Mouse (Mus musculus) midbrain, embryonic 14.5 days (tissue): ENCODE measurements at regions not wholly inside any gene's neighbourhood (a gene's known extent, or its start where the extent isn't known, plus 50 kb on each side); places are given as distances from the start of the nearest gene placed in this dataset.

Experiments used
- ATAC-seq: fragments of 200-750 bp; cut with Nextera tagmentation; 2 replicates; pipeline ENCODE4 v1.8.0; 2017; ENCODE audit warnings: moderate number of reproducible peaks, moderate library complexity; ENCODE audit not compliant: low FRiP score, low TSS enrichment
- DNase-seq: peaks from one replicate; pipeline ENCODE4 v3.0.0-alpha.2; 2015
- H3K27ac ChIP-seq: fragments of 300-500 bp; sonication (generic); replicated peaks from 2 replicates; pipeline ENCODE4 v1.5.1; 2014; ENCODE audit warnings: mild to moderate bottlenecking, low read depth, low read length, moderate library complexity
- H3K27me3 ChIP-seq: fragments of 300-500 bp; sonication (generic); 2 replicates; pipeline ENCODE4 v1.6.1; 2014; ENCODE audit warnings: low read length, control low read depth, mixed read lengths; ENCODE audit not compliant: control insufficient read depth, insufficient read depth
- H3K36me3 ChIP-seq: fragments of 300-500 bp; sonication (generic); 2 replicates; pipeline ENCODE4 v1.6.1; 2014; ENCODE audit warnings: low read length, control low read depth; ENCODE audit not compliant: control insufficient read depth, insufficient read depth
- H3K4me1 ChIP-seq: fragments of 300-500 bp; sonication (generic); 2 replicates; pipeline ENCODE4 v1.6.1; 2014; ENCODE audit warnings: mild to moderate bottlenecking, antibody characterized with exemption, low read length, control low read depth; ENCODE audit not compliant: control insufficient read depth, insufficient read depth
- H3K4me2 ChIP-seq: fragments of 300-500 bp; sonication (generic); 2 replicates; pipeline ENCODE4 v1.6.1; 2014; ENCODE audit warnings: mild to moderate bottlenecking, low read length, moderate library complexity
- H3K4me3 ChIP-seq: fragments of 300-500 bp; sonication (generic); replicated peaks from 2 replicates; pipeline ENCODE4 v1.5.1; 2014; ENCODE audit warnings: low read depth, low read length
- H3K9ac ChIP-seq: fragments of 300-500 bp; sonication (generic); replicated peaks from 2 replicates; pipeline ENCODE4 v1.6.1; 2014; ENCODE audit warnings: mild to moderate bottlenecking, low read length, moderate library complexity
- H3K9me3 ChIP-seq: fragments of 300-500 bp; sonication (generic); 2 replicates; pipeline ENCODE4 v1.6.1; 2016; ENCODE audit warnings: low read length, control low read depth, mixed read lengths; ENCODE audit not compliant: control insufficient read depth
- WGBS: fragments of 180-500 bp; shearing (Covaris S2); extraction: QIAGEN DNeasy Blood & Tissue Kit; methylation state at CpG from one replicate; pipeline ENCODE4 v1.1.7; 2014; 5-methylcytosine and 5-hydroxymethylcytosine counted together

DNA sequence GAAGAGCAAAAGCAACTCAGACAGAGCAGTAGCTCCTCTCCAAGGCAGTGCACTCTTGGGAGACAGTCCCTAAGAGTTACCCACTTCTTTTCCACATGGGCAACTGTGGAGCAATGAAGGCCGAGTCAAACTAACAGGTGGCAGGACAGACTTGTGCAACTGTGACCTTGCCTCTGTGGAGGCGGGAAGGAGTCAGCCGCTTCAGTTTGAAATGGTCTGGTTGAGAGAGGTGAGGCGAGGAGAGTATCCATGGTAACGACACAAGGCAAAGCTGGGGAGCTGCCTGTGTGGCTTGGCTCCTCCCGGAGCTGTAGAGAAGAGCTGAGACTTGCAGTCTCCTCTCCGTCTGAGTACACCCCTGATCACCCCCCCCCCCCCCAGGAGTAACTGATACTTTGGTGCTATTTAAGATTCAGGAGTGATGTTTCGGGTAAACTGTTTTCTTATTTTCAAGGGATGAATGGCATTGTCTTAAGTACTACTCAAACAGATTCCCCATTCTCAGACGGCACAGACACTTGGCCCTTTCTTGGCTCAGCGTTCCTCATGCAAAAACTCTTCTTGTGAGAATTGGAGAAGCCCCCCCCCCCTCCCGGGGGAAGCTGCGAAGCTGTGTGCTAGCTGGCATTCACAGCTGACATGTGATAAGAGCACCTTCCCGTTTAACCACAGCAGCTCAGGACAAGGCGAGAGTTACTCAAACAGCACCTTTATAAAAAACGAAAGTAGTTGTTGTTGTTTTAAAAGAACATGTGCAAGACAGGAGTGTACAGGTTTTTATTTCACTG, 54.9 kb upstream of the Chst1 start:
- DNase-seq (peak; percentile 72), ATAC-seq (peak; percentile 67)
- H3K9ac ChIP-seq: no peak overlapping the region
- H3K4me2 ChIP-seq: 0 out of 2 replicates have a peak overlapping the region, but pooled peaks have one; percentile 13
- no peaks in the 10 kb centered on the region for H3K27me3 ChIP-seq
- no peak overlapping the region for H3K4me3 ChIP-seq
- H3K4me1 ChIP-seq: peaks cover 14% of the 10 kb centered on the region
- H3K36me3 ChIP-seq: no peaks in the 10 kb centered on the region
- WGBS: 13% methylated on average over 15 of the region's 15 CpGs
- no peak overlapping the region for H3K27ac ChIP-seq
- H3K9me3 ChIP-seq: no peaks in the 10 kb centered on the region

DNA sequence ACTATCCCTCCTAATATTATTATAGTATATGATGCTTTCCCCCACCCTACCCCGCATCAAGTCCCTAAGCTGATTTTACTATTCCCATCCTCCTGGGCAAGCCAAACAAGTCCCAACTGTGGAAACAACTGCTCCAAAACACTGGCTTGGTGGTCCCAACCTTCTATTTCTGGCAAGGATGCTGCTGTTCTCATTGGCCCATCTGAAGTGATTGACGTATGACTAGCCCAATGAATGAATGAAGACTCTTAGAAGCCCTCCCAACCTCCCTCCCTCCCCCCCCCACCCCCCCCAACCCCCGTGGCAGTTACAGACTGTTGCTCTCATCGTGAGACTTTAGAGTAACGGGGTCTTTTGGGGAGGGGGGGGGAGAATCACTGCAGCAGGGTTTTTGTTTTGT, 58.7 kb upstream of the Chst1 start:
- Histone ChIP-seq H3K9me3 (no peaks in the 10 kb centered on the region), H3K4me1 (peaks cover 14% of the 10 kb centered on the region), H3K9ac (no peak overlapping the region), H3K27me3 (no peaks in the 10 kb centered on the region), H3K36me3 (no peaks in the 10 kb centered on the region), H3K4me2 (no peak overlapping the region), H3K4me3 (no peak overlapping the region), H3K27ac (no peak overlapping the region)
- ATAC-seq (no peak), DNase-seq (no peak)
- WGBS: 56% methylated on average over 5 of the region's 5 CpGs

GRCm38 (mm10) chr2:92531996-92532395, 67.5 kb upstream of the Chst1 start:
- no peak overlapping the region for H3K27ac ChIP-seq
- no peaks in the 10 kb centered on the region for H3K27me3 ChIP-seq
- DNase-seq (no peak), ATAC-seq (no peak)
- H3K4me3 ChIP-seq: no peak overlapping the region
- H3K36me3 ChIP-seq: no peaks in the 10 kb centered on the region
- H3K9me3 ChIP-seq: no peaks in the 10 kb centered on the region
- 94% methylated on average over 5 of the region's 5 CpGs for WGBS
- peaks cover 8% of the 10 kb centered on the region; the same call in 1 of the 2 replicates for H3K4me1 ChIP-seq
- H3K9ac ChIP-seq: no peak overlapping the region
- no peak overlapping the region for H3K4me2 ChIP-seq

DNA sequence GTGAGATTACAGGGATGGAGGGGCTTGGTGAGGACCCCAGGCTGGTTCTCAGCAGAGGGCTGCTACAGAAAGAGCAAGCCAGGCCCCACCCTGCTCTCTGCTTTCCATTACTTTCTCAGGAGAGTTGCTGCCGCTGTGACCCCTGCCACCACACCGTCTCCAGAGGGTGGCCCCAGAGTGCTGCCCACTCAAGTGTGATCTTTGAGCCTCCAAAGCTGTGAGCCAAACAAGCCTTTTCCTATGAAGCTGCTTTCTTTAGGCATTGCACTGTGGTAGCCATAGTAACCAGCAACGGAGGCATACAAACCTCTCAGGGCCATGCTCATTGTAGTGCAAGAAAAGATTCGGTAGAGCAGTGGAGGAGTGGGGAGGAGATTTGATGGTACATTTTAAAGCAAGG, 68.8 kb upstream of the Chst1 start:
- 5% methylated on average over 4 of the region's 4 CpGs for WGBS
- no peaks in the 10 kb centered on the region for H3K27me3 ChIP-seq
- DNase-seq (peak; percentile 63), ATAC-seq (no peak)
- H3K9me3 ChIP-seq: no peaks in the 10 kb centered on the region
- peaks cover 8% of the 10 kb centered on the region; the same call in 1 of the 2 replicates for H3K4me1 ChIP-seq
- no peaks in the 10 kb centered on the region for H3K36me3 ChIP-seq
- no peak overlapping the region for H3K4me2 ChIP-seq
- H3K27ac ChIP-seq: peak overlapping the region; percentile 13; the same call in 1 of the 2 replicates
- H3K9ac ChIP-seq: no peak overlapping the region
- no peak overlapping the region for H3K4me3 ChIP-seq

GRCm38 (mm10) chr2:92529670-92530322, 69.5 kb upstream of the Slc35c1 start:
- 51% methylated on average over 14 of the region's 14 CpGs for WGBS

GRCm38 (mm10) chr2:92529071-92529641, 68.8 kb upstream of the Slc35c1 start:
- Histone ChIP-seq H3K4me1 (peaks cover 8% of the 10 kb centered on the region; the same call in 1 of the 2 replicates), H3K27me3 (no peaks in the 10 kb centered on the region), H3K36me3 (no peaks in the 10 kb centered on the region), H3K4me2 (peak overlapping the region; percentile 60), H3K4me3 (peak overlapping the region; percentile 37), H3K27ac (peak overlapping the region; percentile 80), H3K9ac (peak overlapping the region; percentile 49), H3K9me3 (no peaks in the 10 kb centered on the region)
- 9% methylated on average over 24 of the region's 24 CpGs for WGBS
- DNase-seq: peak; percentile 92
- peak; percentile 95 for ATAC-seq

More at GRCm38 (mm10) chr2:92529670-92530322, 69.5 kb upstream of the Slc35c1 start:
- H3K9ac ChIP-seq: peak overlapping the region; percentile 49
- H3K27me3 ChIP-seq: no peaks in the 10 kb centered on the region
- peak overlapping the region; percentile 80 for H3K27ac ChIP-seq
- no peaks in the 10 kb centered on the region for H3K9me3 ChIP-seq
- no peaks in the 10 kb centered on the region for H3K36me3 ChIP-seq
- H3K4me1 ChIP-seq: peaks cover 8% of the 10 kb centered on the region; the same call in 1 of the 2 replicates
- DNase-seq (no peak), ATAC-seq (peak; percentile 69; the same call in 1 of the 2 replicates)
- H3K4me3 ChIP-seq: peak overlapping the region; percentile 37
- peak overlapping the region; percentile 60 for H3K4me2 ChIP-seq

GRCm38 (mm10) chr2:92528119-92528830, 67.9 kb upstream of the Slc35c1 start:
- 93% methylated on average over 6 of the region's 6 CpGs for WGBS
- H3K4me3 ChIP-seq: peak overlapping the region; percentile 37; the same call in 1 of the 2 replicates
- H3K9me3 ChIP-seq: no peaks in the 10 kb centered on the region

GRCm38 (mm10) chr2:92526676-92527395, 66.5 kb upstream of the Slc35c1 start:
- Histone ChIP-seq H3K4me2 (no peak overlapping the region), H3K27me3 (no peaks in the 10 kb centered on the region), H3K36me3 (no peaks in the 10 kb centered on the region), H3K9me3 (no peaks in the 10 kb centered on the region), H3K9ac (no peak overlapping the region), H3K4me1 (peaks cover 8% of the 10 kb centered on the region; the same call in 1 of the 2 replicates), H3K4me3 (no peak overlapping the region), H3K27ac (no peak overlapping the region)
- ATAC-seq: no peak
- no peak for DNase-seq
- 63% methylated on average over 5 of the region's 5 CpGs for WGBS

More at GRCm38 (mm10) chr2:92528119-92528830, 67.9 kb upstream of the Slc35c1 start:
- ATAC-seq: no peak
- peak overlapping the region; percentile 60 for H3K4me2 ChIP-seq
- no peak overlapping the region for H3K27ac ChIP-seq
- no peak overlapping the region; the same call in 1 of the 2 replicates for H3K9ac ChIP-seq
- H3K4me1 ChIP-seq: peaks cover 8% of the 10 kb centered on the region; the same call in 1 of the 2 replicates
- H3K27me3 ChIP-seq: no peaks in the 10 kb centered on the region
- no peak for DNase-seq
- no peaks in the 10 kb centered on the region for H3K36me3 ChIP-seq
